Mouse (Mus musculus) erythroblast, embryonic 14.5 days (primary cell): Measurements from ENCODE around the gene Pttg1ip. TPM values are rescaled to one million over a fixed set of nuclear protein-coding genes. Genes with fewer than 3 reads are reported as not detected.

Experiments
- H3K27me3 ChIP-seq: 2 replicates; pipeline ENCODE4 v1.6.1; 2012; ENCODE audit warnings: inconsistent platforms; ENCODE audit not compliant: control insufficient read depth
- H3K36me3 ChIP-seq: 2 replicates; pipeline ENCODE4 v1.6.1; 2012; ENCODE audit warnings: mild to moderate bottlenecking, inconsistent platforms; ENCODE audit not compliant: control insufficient read depth
- H3K4me1 ChIP-seq: 2 replicates; pipeline ENCODE4 v1.6.1; 2012; ENCODE audit warnings: inconsistent platforms; ENCODE audit not compliant: control insufficient read depth
- H3K4me3 ChIP-seq: replicated peaks from 2 replicates; pipeline ENCODE3; 2012; ENCODE audit warnings: moderate library complexity, mild to moderate bottlenecking, inconsistent platforms
- H3K9me3 ChIP-seq: 2 replicates; pipeline ENCODE4 v1.6.1; 2012; ENCODE audit warnings: low read length, inconsistent platforms, mixed read lengths; ENCODE audit not compliant: control insufficient read depth
- GATA1 ChIP-seq: IDR thresholded peaks from 2 replicates; pipeline ENCODE4 v1.6.1; 2012; ENCODE audit warnings: low read length, inconsistent platforms, mixed read lengths
- TAL1 ChIP-seq: IDR thresholded peaks from 3 replicates; pipeline ENCODE4 v1.6.1; 2012; ENCODE audit warnings: low read length, inconsistent platforms, mixed read lengths
- polyA plus RNA-seq: library from polyadenylated mRNA; stranded (reverse); fragments of >175 nt; gene quantifications from 2 replicates; pipeline ENCODE4 v1.2.3, GENCODE M21; 2012

The Pttg1ip gene
- polyA plus RNA-seq, 1 experiment, result 9.7 TPM

GRCm38 (mm10) chr10:77596060-77596459 lies 14.5 kb downstream of the Pttg1ip start:
- Histone ChIP-seq H3K27me3 (no peaks in the 10 kb centered on the region), H3K36me3 (peaks cover 87% of the 10 kb centered on the region), H3K4me1 (peaks cover 9% of the 10 kb centered on the region), H3K9me3 (peaks cover 5% of the 10 kb centered on the region), H3K4me3 (no peak overlapping the region)
- TF ChIP-seq GATA1, result no peak
- TF ChIP-seq TAL1, result no peak

- H3K27me3 ChIP-seq, result no peaks in the 10 kb centered on the region
- TF ChIP-seq GATA1 (no peak), TAL1 (no peak)
- H3K9me3 ChIP-seq, result peaks cover 4% of the 10 kb centered on the region; the same call in 1 of the 2 replicates
- H3K36me3 ChIP-seq, result peaks cover 25% of the 10 kb centered on the region
- H3K4me1 ChIP-seq, result peaks cover 35% of the 10 kb centered on the region
- H3K4me3 ChIP-seq, result no peak overlapping the region
Observed at GRCm38 (mm10) chr10:77603021-77603420, 21.5 kb downstream of the Pttg1ip start.

- H3K27me3 ChIP-seq, result no peaks in the 10 kb centered on the region
- TF ChIP-seq TAL1 (no peak), GATA1 (no peak)
- peaks cover 4% of the 10 kb centered on the region; the same call in 1 of the 2 replicates for H3K9me3 ChIP-seq
Observed at GRCm38 (mm10) chr10:77604111-77604510, 22.6 kb downstream of the Pttg1ip start.

GRCm38 (mm10) chr10:77604958-77605357 lies 23.4 kb downstream of the Pttg1ip start:
- peaks cover 28% of the 10 kb centered on the region for H3K36me3 ChIP-seq
- TF ChIP-seq GATA1 (no peak), TAL1 (no peak)
- peaks cover 4% of the 10 kb centered on the region; the same call in 1 of the 2 replicates for H3K9me3 ChIP-seq
- H3K4me1 ChIP-seq, result peaks cover 43% of the 10 kb centered on the region
- H3K27me3 ChIP-seq, result no peaks in the 10 kb centered on the region
- no peak overlapping the region for H3K4me3 ChIP-seq

More at GRCm38 (mm10) chr10:77604111-77604510, 22.6 kb downstream of the Pttg1ip start:
- Histone ChIP-seq H3K36me3 (peaks cover 23% of the 10 kb centered on the region), H3K4me1 (peaks cover 43% of the 10 kb centered on the region), H3K4me3 (no peak overlapping the region)

- Histone ChIP-seq H3K27me3 (no peaks in the 10 kb centered on the region), H3K36me3 (peaks cover 30% of the 10 kb centered on the region), H3K9me3 (peaks cover 4% of the 10 kb centered on the region; the same call in 1 of the 2 replicates), H3K4me3 (peak overlapping the region; percentile 88), H3K4me1 (peaks cover 43% of the 10 kb centered on the region)
- TF ChIP-seq TAL1 (no peak), GATA1 (no peak)
Observed at GRCm38 (mm10) chr10:77605368-77605767, 23.8 kb downstream of the Pttg1ip start.

- H3K9me3 ChIP-seq, result peaks cover 4% of the 10 kb centered on the region; the same call in 1 of the 2 replicates
- H3K4me1 ChIP-seq, result peaks cover 48% of the 10 kb centered on the region
- no peak for TF ChIP-seq GATA1
- no peak for TF ChIP-seq TAL1
- H3K4me3 ChIP-seq, result peak within 1 kb of the TSS; percentile 88
- peaks cover 38% of the 10 kb centered on the region for H3K36me3 ChIP-seq
- H3K27me3 ChIP-seq, result no peaks in the 10 kb centered on the region
Observed at GRCm38 (mm10) chr10:77605908-77606826, 24.6 kb downstream of the Pttg1ip start, which contains the start of the genes Sumo3 and Gm49325. Sumo3 (plus strand) TSS chr10:77606097. Gm49325 (plus strand) TSS chr10:77606197.

- Histone ChIP-seq H3K27me3 (no peaks in the 10 kb centered on the region), H3K36me3 (peaks cover 45% of the 10 kb centered on the region), H3K4me3 (peak overlapping the region; percentile 88), H3K4me1 (peaks cover 50% of the 10 kb centered on the region), H3K9me3 (peaks cover 4% of the 10 kb centered on the region; the same call in 1 of the 2 replicates)
- TF ChIP-seq TAL1 (no peak), GATA1 (no peak)
Observed at GRCm38 (mm10) chr10:77606855-77607254, 25.3 kb downstream of the Pttg1ip start.

GRCm38 (mm10) chr10:77607441-77607840 lies 25.9 kb downstream of the Pttg1ip start:
- Histone ChIP-seq H3K36me3 (peaks cover 50% of the 10 kb centered on the region), H3K4me3 (peak overlapping the region; percentile 88), H3K27me3 (no peaks in the 10 kb centered on the region), H3K9me3 (peaks cover 4% of the 10 kb centered on the region; the same call in 1 of the 2 replicates), H3K4me1 (peaks cover 50% of the 10 kb centered on the region)
- TF ChIP-seq TAL1 (no peak), GATA1 (no peak)

- peaks cover 46% of the 10 kb centered on the region for H3K4me1 ChIP-seq
- TF ChIP-seq TAL1 (no peak), GATA1 (no peak)
- H3K4me3 ChIP-seq, result no peak overlapping the region
- no peaks in the 10 kb centered on the region for H3K27me3 ChIP-seq
- H3K36me3 ChIP-seq, result peaks cover 62% of the 10 kb centered on the region
- peaks cover 4% of the 10 kb centered on the region; the same call in 1 of the 2 replicates for H3K9me3 ChIP-seq
Observed at GRCm38 (mm10) chr10:77608589-77608988, 27.1 kb downstream of the Pttg1ip start.
